16 mouse cellular contexts compared by ENCODE assay signal in genomic region chr7:130604390-130604789, GRCm38 (mm10). TPM values are rescaled to one million over a fixed set of nuclear protein-coding genes. Genes with fewer than 3 reads are reported as not detected.
DNase-seq lines count a peak whose midpoint lies in the region; TF ChIP-seq lines count a peak whose summit lies in the region.
"Had no signal": no experiment of that assay in that cellular context is flagged by ENCODE, and none has a peak within 500 bp of the region (broad histone marks: within the 10 kb centered on the region; RNA-seq: fewer than 3 reads in every experiment).

No protein-coding gene starts in this region.

- H3K4me3 ChIP-seq in gastrocnemius, adult 2 months, result no peak overlapping the region
- H3K4me3 ChIP-seq: embryonic facial prominence, embryonic 10.5 days; forebrain, embryonic 13.5 days; heart, embryonic 13.5 days; hindbrain, embryonic 15.5 days had no signal

- TF ChIP-seq CTCF in gastrocnemius, adult 2 months (IDR thresholded peaks at IDR 0.05), result no peak

- intact Hi-C loops in gastrocnemius, adult 2 months (cut with DNase I), result loop anchor here (10.0 kb wide), 1 partner anchor 70 kb away; no protein-coding TSS in a partner anchor

- 0 out of 2 replicates have a peak overlapping the region, but pooled peaks have one; percentile 2 for H3K27ac ChIP-seq in gastrocnemius, adult 2 months
- H3K27ac ChIP-seq: embryonic facial prominence, embryonic 10.5 days; forebrain, embryonic 13.5 days; heart, embryonic 13.5 days; hindbrain, embryonic 15.5 days had no signal

- no peak for DNase-seq in gastrocnemius, adult 2 months
- no peak for DNase-seq in gastrocnemius, postnatal 4 days (ENCODE audit: low spot score in 2 of 2)
- peak; percentile 57 for DNase-seq in layer of hippocampus, adult 9-11 months
- DNase-seq in layer of hippocampus, postnatal 25 days (ENCODE audit: extremely low spot score in 1 of 2, low spot score in 1 of 2), result no peak
- peak; percentile 54 to 58 for DNase-seq in right cerebral cortex, adult 2 months (ENCODE audit: low spot score in 2 of 2)
- DNase-seq in right cerebral cortex, postnatal 4 days, result no peak
- DNase-seq in thymus, postnatal 0 days (ENCODE audit: low spot score), result no peak
- DNase-seq: adrenal gland, postnatal 25 days; cerebellum, adult 2 months; forebrain, postnatal 0 days; gastrocnemius, postnatal 25 days; heart, postnatal 36 days had no signal

RNA-seq across cellular contexts. Expression of gene Tacc2, which starts 27.2 kb away (rescaled TPM):
- total RNA-seq in gastrocnemius, adult 2 months (2021), result 100 to 1,000 TPM; 515 to 576 TPM
- total RNA-seq in gastrocnemius, postnatal 4 days (2021), result 100 to 1,000 TPM; 171 to 202 TPM
- 10 to 100 TPM; 75.1 to 82.4 TPM for total RNA-seq in layer of hippocampus, postnatal 25 days (2021)
- 16.6 and 17.3 TPM in 2 replicates for polyA plus RNA-seq in thymus, postnatal 0 days (2015; fragmentation: Nextera tagmentation; extraction: Ambion mirVana)

RNA-seq across cellular contexts. Expression of gene Nsmce4a, which starts 31.5 kb away (rescaled TPM):
- 10 to 100 TPM; 28.6 to 33.8 TPM for total RNA-seq in gastrocnemius, adult 2 months (2021)
- total RNA-seq in gastrocnemius, postnatal 4 days (2021), result 10 to 100 TPM; 50.4 to 56.2 TPM
- 10 to 100 TPM; 36.3 to 36.6 TPM for total RNA-seq in layer of hippocampus, postnatal 25 days (2021)
- polyA plus RNA-seq in thymus, postnatal 0 days (2015; fragmentation: Nextera tagmentation; extraction: Ambion mirVana), result 173 and 179 TPM in 2 replicates

Comparison
In these comparisons a context has a peak if more than half of its experiments do, and no peak if none do; other contexts are left out.
1. DNase-seq: peak in layer of hippocampus, adult 9-11 months (single experiment) and right cerebral cortex, adult 2 months (2 of 2); none in gastrocnemius, adult 2 months (single experiment), gastrocnemius, postnatal 4 days (0 of 2), layer of hippocampus, postnatal 25 days (0 of 2), right cerebral cortex, postnatal 4 days (single experiment) and thymus, postnatal 0 days (single experiment).